Mouse (Mus musculus) forebrain, embryonic 14.5 days (tissue): ENCODE measurements around the gene Sephs1. TPM values are rescaled to one million over a fixed set of nuclear protein-coding genes. Genes with fewer than 3 reads are reported as not detected.

ENCODE experiments used
- ATAC-seq: fragments of 200-750 bp; cut with Nextera tagmentation; 2 replicates; pipeline ENCODE4 v1.8.0; 2017; ENCODE audit warnings: mild to moderate bottlenecking, moderate library complexity
- DNase-seq: peaks from one replicate; pipeline ENCODE4 v3.0.0-alpha.2; 2015; ENCODE audit warnings: low spot score
- H3K27ac ChIP-seq: fragments of 300-500 bp; sonication (generic); 2 replicates; pipeline ENCODE4 v1.5.1; 2014; ENCODE audit warnings: low read depth, mild to moderate bottlenecking, control low read depth, low read length, moderate library complexity
- H3K27me3 ChIP-seq: fragments of 300-500 bp; sonication (generic); replicated peaks from 2 replicates; pipeline ENCODE4 v1.6.1; 2014; ENCODE audit warnings: low read length, control low read depth, mixed read lengths; ENCODE audit not compliant: control insufficient read depth, insufficient read depth
- H3K36me3 ChIP-seq: fragments of 300-500 bp; sonication (generic); 2 replicates; pipeline ENCODE4 v1.6.1; 2014; ENCODE audit warnings: low read length, control low read depth; ENCODE audit not compliant: control insufficient read depth, insufficient read depth
- H3K4me1 ChIP-seq: fragments of 300-500 bp; sonication (generic); 2 replicates; pipeline ENCODE4 v1.6.1; 2014; ENCODE audit warnings: antibody characterized with exemption, low read length, control low read depth; ENCODE audit not compliant: control insufficient read depth, insufficient read depth
- H3K4me2 ChIP-seq: fragments of 300-500 bp; sonication (generic); 2 replicates; pipeline ENCODE4 v1.6.1; 2014; ENCODE audit warnings: mild to moderate bottlenecking, control low read depth, low read length
- H3K4me3 ChIP-seq: fragments of 300-500 bp; sonication (generic); 2 replicates; pipeline ENCODE4 v1.5.1; 2014; ENCODE audit warnings: low read depth, low read length, control low read depth
- H3K9ac ChIP-seq: fragments of 300-500 bp; sonication (generic); 2 replicates; pipeline ENCODE4 v1.6.1; 2014; ENCODE audit warnings: mild to moderate bottlenecking, low read length, control low read depth, moderate library complexity
- H3K9me3 ChIP-seq: fragments of 300-500 bp; sonication (generic); replicated peaks from 2 replicates; pipeline ENCODE4 v1.6.1; 2016; ENCODE audit warnings: low read length, control low read depth, mixed read lengths; ENCODE audit not compliant: control insufficient read depth
- WGBS: fragments of 180-500 bp; shearing (Covaris S2); extraction: QIAGEN DNeasy Blood & Tissue Kit; methylation state at CpG from one replicate; pipeline ENCODE4 v1.1.7; 2014; 5-methylcytosine and 5-hydroxymethylcytosine counted together
- polyA plus RNA-seq: library from polyadenylated mRNA; unstranded; fragments of >200 nt; fragmentation: Nextera tagmentation; extraction: Ambion mirVana; gene quantifications from 2 replicates; pipeline ENCODE4 v1.2.1, GENCODE M21; 2014

Gene Sephs1
- polyA plus RNA-seq, 1 experiment from 2014 or later = 102 TPM

DNA sequence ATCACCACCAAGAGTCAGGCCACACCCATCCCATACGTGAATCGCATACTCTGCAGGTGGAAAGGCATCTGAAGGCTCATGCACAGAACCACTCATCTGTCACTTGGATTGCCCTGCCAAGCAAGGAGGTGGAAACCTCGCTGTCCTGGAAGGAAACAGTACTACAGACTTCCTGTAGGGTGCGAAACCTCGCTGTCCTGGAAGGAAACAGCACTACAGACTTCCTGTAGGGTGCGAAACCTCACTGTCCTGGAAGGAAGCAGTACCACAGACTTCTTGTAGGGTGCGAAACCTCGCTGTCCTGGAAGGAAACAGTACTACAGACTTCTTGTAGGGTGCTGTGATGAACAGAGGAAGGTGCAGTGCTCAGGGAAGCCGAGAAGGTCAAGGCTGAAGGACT is 8.6 kb upstream of the Sephs1 start:
- Histone ChIP-seq H3K4me1 (no peaks in the 10 kb centered on the region), H3K9ac (no peak overlapping the region), H3K9me3 (no peaks in the 10 kb centered on the region), H3K27me3 (no peaks in the 10 kb centered on the region), H3K4me3 (no peak overlapping the region), H3K36me3 (no peaks in the 10 kb centered on the region), H3K4me2 (no peak overlapping the region), H3K27ac (no peak overlapping the region)
- DNase-seq = no peak
- ATAC-seq = no peak
- WGBS = 78% methylated on average over 9 of the region's 9 CpGs

DNA sequence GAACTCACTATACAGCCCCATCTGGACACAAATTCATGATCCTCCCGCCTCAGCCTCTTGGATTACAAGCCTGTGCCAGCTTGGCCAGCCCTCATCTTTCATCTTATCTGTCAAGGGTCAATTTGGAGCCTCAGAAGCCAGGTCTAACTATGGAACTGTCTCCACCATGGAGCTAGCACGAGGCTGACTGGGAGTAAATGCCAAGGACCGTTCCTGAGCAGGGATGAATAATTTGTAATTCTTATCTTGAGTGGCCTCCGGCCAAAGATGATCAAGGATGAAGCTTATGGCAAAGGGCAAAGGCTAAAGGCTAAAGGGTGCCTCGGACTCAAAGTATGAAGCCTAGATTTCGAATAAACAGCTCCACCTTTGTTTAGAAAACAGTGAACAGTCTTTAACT is 8.0 kb upstream of the Sephs1 start:
- Histone ChIP-seq H3K9me3 (no peaks in the 10 kb centered on the region), H3K36me3 (no peaks in the 10 kb centered on the region), H3K27me3 (no peaks in the 10 kb centered on the region), H3K4me1 (no peaks in the 10 kb centered on the region), H3K9ac (no peak overlapping the region), H3K4me2 (no peak overlapping the region), H3K27ac (no peak overlapping the region), H3K4me3 (no peak overlapping the region)
- 82% methylated on average over 6 of the region's 6 CpGs for WGBS
- ATAC-seq = no peak
- no peak for DNase-seq

DNA sequence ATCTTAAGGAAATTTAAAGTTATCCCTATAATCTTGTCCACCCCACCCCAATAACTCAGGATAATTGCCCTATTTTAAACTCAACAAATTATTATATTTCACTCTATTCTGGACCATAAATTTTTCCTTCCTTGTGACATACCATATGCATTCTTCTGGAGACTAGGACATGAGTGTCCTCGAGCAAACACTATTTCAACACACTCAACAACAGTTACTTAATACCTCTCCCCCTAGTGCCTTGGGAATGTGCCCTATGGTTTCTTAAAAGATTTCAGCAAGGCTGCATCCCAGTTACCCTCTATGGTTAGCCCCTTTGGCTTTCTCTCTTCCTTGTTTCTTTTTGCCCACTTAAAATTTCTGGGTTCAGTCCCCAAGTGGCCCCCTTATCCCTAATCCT is 6.3 kb upstream of the Sephs1 start:
- Histone ChIP-seq H3K36me3 (no peaks in the 10 kb centered on the region), H3K9ac (no peak overlapping the region), H3K9me3 (no peaks in the 10 kb centered on the region), H3K4me1 (no peaks in the 10 kb centered on the region), H3K4me2 (no peak overlapping the region), H3K4me3 (no peak overlapping the region), H3K27me3 (no peaks in the 10 kb centered on the region), H3K27ac (no peak overlapping the region)
- ATAC-seq = no peak
- WGBS = 62% methylated on average over 1 of the region's 1 CpGs
- no peak for DNase-seq

DNA sequence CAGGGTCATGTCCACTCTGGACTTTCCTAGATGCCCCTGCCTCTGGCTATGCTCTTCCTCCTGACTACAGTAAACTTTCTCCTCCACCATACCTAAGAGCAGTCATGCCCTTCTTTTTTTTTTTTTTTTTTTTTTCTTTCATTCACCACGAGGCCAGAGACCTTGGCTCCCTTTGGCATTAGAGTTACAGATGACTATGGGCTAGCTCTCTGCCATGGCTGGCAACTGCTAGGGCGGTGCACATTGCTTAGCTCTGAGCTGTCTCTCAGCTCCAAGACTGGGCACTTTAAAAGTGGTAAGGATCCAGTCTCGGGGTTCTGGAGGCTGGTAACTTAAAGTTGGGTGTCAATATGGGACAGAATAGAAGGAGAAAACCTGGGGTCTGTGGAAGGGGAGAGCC is 5.2 kb upstream of the Sephs1 start:
- peaks cover 4% of the 10 kb centered on the region for H3K4me1 ChIP-seq
- no peak overlapping the region for H3K27ac ChIP-seq
- no peak for DNase-seq
- H3K27me3 ChIP-seq = no peaks in the 10 kb centered on the region
- H3K36me3 ChIP-seq = no peaks in the 10 kb centered on the region
- H3K4me3 ChIP-seq = no peak overlapping the region
- H3K4me2 ChIP-seq = no peak overlapping the region
- H3K9me3 ChIP-seq = no peaks in the 10 kb centered on the region
- H3K9ac ChIP-seq = no peak overlapping the region
- no peak for ATAC-seq
- 79% methylated on average over 3 of the region's 3 CpGs for WGBS

DNA sequence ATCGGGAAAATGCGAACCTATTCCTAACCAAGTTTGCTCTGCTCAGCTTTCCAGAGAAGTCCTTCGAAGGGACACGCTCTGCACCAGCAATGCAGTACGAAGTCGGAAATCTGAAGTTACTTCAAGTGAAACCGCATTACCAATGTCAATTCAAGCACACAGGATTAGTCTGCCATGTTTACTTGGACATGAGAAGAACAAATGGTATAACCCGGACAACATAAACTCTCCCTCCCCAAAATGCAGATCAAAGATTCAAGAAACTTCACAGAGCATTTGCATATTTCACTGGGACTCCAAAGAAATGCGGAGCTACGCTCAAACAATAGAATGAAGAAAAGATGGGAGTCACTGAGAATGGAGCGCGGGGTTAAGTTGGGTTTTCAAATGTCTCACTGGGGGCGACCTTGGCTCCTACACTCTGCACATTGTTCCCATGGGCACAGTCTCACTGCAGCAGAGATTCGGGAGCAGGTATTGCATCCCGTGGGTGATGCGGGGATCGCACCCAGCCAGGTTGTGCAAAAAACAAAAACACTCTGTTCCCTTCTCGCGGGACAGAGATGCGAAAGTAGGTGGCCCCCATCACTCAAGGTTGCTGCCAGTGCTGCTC is 521 bp upstream of the Sephs1 start:
- H3K4me2 ChIP-seq = peak overlapping the region; percentile 83
- ATAC-seq = peak; percentile 24

DNA sequence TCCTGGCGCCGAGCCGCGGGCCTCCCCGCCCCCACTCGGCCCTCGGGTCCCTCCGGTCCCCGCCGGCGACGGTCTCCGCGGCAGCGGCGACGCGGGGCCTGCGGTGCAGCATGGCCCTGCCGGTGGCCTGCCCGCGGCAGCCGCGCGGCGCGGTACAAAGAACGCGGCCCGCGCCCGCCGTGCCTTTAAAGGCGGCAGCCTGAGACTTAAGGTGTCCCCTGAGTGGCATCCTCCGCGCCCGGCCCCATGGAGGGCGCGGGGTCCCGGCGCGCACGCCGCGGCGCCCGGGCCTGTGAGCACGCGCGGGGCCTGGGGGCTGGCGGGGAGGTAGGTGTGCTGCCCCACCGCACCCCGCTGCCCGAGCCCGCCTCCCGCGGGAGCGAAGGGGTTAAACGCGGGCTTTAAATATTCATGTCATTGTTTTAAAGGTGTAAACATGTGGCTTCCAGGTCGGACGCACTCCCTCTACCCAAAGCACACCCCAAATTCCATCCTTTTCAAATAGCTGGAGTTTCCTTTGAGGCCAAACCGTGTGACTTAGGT is 956 bp downstream of the Sephs1 start:
- H3K9ac ChIP-seq = peak overlapping the region; percentile 99
- H3K36me3 ChIP-seq = peaks cover 22% of the 10 kb centered on the region
- H3K27ac ChIP-seq = peak overlapping the region; percentile 100
- under 1% methylated on average over 56 of the region's 63 CpGs for WGBS
- no peaks in the 10 kb centered on the region for H3K9me3 ChIP-seq
- H3K4me1 ChIP-seq = peaks cover 12% of the 10 kb centered on the region
- H3K4me3 ChIP-seq = peak overlapping the region; percentile 90
- DNase-seq = peak; percentile 75
- peak overlapping the region; percentile 83 for H3K4me2 ChIP-seq
- H3K27me3 ChIP-seq = no peaks in the 10 kb centered on the region
- peak; percentile 71 for ATAC-seq

More for the DNA sequence above, 521 bp upstream of the Sephs1 start:
- H3K27me3 ChIP-seq = no peaks in the 10 kb centered on the region
- H3K4me1 ChIP-seq = peaks cover 12% of the 10 kb centered on the region
- WGBS = 1% methylated on average over 20 of the region's 20 CpGs
- DNase-seq = no peak
- H3K9me3 ChIP-seq = no peaks in the 10 kb centered on the region
- H3K36me3 ChIP-seq = peaks cover 8% of the 10 kb centered on the region
- peak overlapping the region; percentile 100 for H3K27ac ChIP-seq
- peak overlapping the region; percentile 90 for H3K4me3 ChIP-seq
- H3K9ac ChIP-seq = peak overlapping the region; percentile 99

DNA sequence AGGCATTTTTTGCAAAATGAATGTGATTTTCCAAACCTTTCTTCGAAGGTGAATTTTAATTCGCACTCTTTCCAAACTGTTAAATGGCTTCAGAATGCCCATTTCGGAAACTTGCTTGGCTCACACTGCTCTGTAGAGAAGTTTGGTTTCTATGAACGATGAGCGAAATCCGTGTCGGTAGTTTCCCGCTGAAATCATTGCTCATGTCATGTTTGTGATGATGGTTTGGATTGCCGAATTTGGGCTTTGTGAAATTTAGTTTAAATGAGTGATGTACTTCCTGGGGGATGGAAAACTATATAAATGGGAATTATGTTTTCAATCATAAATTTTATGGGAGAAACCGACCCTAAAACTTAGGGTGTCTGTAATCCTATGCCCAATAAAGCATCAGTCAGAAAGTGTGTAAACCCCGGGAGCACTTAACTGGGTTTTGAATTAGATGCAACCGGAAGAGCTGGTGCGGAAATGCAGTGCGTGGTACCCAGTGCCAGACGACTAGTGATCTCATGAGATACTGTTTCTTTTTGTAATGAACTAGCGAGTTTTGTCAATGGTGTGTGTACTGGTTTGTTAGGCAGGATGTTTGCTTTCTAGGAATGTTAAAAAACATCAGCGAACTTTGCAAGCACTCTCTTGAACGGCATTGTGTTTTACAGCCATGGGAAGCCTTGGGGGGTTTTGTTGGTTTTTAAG is 1.8 kb downstream of the Sephs1 start:
- Histone ChIP-seq H3K27me3 (no peaks in the 10 kb centered on the region), H3K36me3 (peaks cover 31% of the 10 kb centered on the region), H3K27ac (peak overlapping the region; percentile 100), H3K4me2 (peak overlapping the region; percentile 83), H3K4me3 (peak overlapping the region; percentile 90), H3K9ac (peak overlapping the region; percentile 99), H3K9me3 (no peaks in the 10 kb centered on the region), H3K4me1 (peaks cover 12% of the 10 kb centered on the region)
- ATAC-seq (no peak), DNase-seq (peak; percentile 42)
- WGBS = under 1% methylated on average over 18 of the region's 18 CpGs

DNA sequence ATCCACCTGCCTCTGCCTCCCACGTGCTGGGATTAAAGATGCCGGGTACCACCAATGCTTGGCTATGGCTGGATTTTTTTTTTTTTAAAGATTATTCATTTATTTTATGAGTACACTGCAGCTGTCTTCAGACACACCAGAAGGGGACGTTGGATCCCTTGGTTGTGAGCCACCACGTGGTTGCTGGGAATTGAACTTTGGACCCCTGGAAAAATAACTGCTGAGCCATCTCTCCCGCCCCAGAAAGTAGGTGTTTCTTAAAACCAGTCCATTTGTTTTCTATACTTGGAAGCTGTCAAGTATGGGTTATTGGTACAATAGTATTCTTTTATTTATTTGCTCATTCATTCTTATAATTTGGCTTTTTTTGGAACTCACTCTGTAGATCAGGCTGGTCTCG is 5.5 kb downstream of the Sephs1 start:
- H3K9me3 ChIP-seq = no peaks in the 10 kb centered on the region
- WGBS = 94% methylated on average over 6 of the region's 6 CpGs
- ATAC-seq = no peak

DNA sequence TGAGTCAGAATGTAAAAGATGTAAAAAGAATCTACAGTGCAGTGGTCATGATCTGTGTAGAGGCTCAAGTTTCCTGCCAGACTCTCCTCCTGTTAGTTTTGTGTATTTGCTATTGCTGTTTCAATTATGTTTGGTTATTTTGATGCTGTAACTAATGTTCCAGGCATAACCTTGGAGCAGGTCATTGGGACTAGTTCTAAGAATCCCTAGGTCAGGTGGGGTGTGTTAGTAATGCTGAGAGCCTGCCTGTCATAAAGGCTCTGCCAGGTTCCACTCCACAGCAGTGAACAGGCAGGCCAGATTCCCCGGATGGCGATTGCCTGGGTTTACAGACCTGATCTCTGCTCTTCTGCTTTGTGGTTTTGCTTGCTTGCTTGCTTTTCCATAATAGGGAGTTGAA is 14.2 kb downstream of the Sephs1 start:
- H3K27me3 ChIP-seq = no peaks in the 10 kb centered on the region

More for the DNA sequence above, 5.5 kb downstream of the Sephs1 start:
- no peaks in the 10 kb centered on the region for H3K27me3 ChIP-seq
- no peak overlapping the region for H3K4me2 ChIP-seq
- peaks cover 66% of the 10 kb centered on the region for H3K36me3 ChIP-seq
- DNase-seq = no peak
- H3K4me1 ChIP-seq = peaks cover 8% of the 10 kb centered on the region
- no peak overlapping the region for H3K4me3 ChIP-seq
- H3K9ac ChIP-seq = no peak overlapping the region
- H3K27ac ChIP-seq = no peak overlapping the region

More for the DNA sequence above, 14.2 kb downstream of the Sephs1 start:
- no peak overlapping the region for H3K4me3 ChIP-seq
- 93% methylated on average over 2 of the region's 2 CpGs for WGBS
- H3K4me2 ChIP-seq = no peak overlapping the region
- H3K27ac ChIP-seq = no peak overlapping the region
- DNase-seq (no peak), ATAC-seq (no peak)
- H3K9me3 ChIP-seq = no peaks in the 10 kb centered on the region
- peaks cover 90% of the 10 kb centered on the region for H3K36me3 ChIP-seq
- no peaks in the 10 kb centered on the region for H3K4me1 ChIP-seq
- no peak overlapping the region for H3K9ac ChIP-seq
